Mouse (Mus musculus): Measurements from ENCODE around the gene Neurl4. TPM values are rescaled to one million over a fixed set of nuclear protein-coding genes. Genes with fewer than 3 reads are reported as not detected.
"Not testable (repeated sequence)": the region's sequence is repeated elsewhere in the genome, so short reads cannot be mapped to it uniquely, and the experiment has no call there.

Gene Neurl4
- polyA plus RNA-seq, 1 experiment from 2014 or later, result 7.4 TPM

- under 1% methylated on average over 78 of the region's 78 CpGs for WGBS
- Histone ChIP-seq H3K9me3 (replicated peaks; ENCODE audit: control insufficient read depth, low read length) (no peaks in the 10 kb centered on the region), H3K36me3 (ENCODE audit: control insufficient read depth, insufficient read depth) (peaks cover 22% of the 10 kb centered on the region), H3K9ac (ENCODE audit: low read length) (peak within 1 kb of the TSS; percentile 98), H3K27ac (ENCODE audit: low read length) (peak within 1 kb of the TSS; percentile 100), H3K27me3 (ENCODE audit: control insufficient read depth, insufficient read depth, low read length) (no peaks in the 10 kb centered on the region), H3K4me2 (ENCODE audit: low read depth, low read length) (peak within 1 kb of the TSS; percentile 98), H3K4me3 (ENCODE audit: low read length) (peak within 1 kb of the TSS; percentile 91), H3K4me1 (ENCODE audit: control insufficient read depth, insufficient read depth, low read length) (peaks cover 18% of the 10 kb centered on the region)
- ATAC-seq (replicated peaks; ENCODE audit: extremely low read depth, insufficient read depth, low FRiP score), result peak; percentile 96
These were observed 20.5 kb downstream of the Neurl4 start, which contains the start of gene Eif5a for GRCm38 (mm10) chr11:69921114-69922011. Gene Eif5a, minus strand, starts transcription at chr11:69921958.

DNA sequence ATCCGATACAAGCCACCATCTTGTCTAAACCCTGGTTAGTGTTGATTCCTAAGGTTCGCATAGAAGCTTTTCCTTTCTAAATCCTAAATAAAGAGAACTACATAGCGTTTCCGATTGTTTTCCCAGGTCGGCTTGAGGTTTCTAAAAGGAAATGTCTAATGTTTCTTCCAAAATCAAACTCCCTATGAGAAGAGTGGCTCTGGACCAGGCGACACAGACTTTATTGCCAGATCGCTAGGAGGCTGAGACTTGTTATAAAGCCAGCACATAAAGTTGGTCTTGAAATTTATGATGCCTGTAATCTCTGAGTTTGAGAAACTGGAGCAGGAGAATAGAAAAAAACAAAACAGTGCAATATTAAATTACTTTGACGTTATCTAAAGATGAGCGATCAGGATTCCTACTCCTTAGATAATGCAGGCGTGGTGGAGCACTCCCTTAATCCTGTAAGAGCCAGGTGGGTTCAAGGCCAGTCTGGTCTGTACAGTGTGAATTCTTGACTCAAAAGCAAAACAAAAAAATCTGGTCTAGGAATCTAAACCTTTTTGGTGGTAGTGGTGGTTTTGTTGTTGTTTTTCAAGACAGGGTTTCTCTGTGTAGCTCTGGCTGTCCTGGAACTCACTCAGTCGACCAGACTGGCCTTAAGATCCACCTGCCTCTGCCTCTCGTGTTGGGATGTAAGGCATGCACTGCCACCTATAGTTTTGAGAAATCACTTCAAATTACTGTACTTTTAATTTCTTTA is 21.3 kb downstream of the Neurl4 start:
- Histone ChIP-seq H3K9me3 (replicated peaks; ENCODE audit: control insufficient read depth, low read length) (no peaks in the 10 kb centered on the region), H3K27ac (ENCODE audit: low read length) (peak overlapping the region; percentile 100), H3K4me1 (ENCODE audit: control insufficient read depth, insufficient read depth, low read length) (peaks cover 18% of the 10 kb centered on the region), H3K4me3 (ENCODE audit: low read length) (peak overlapping the region; percentile 74), H3K36me3 (ENCODE audit: control insufficient read depth, insufficient read depth) (peaks cover 18% of the 10 kb centered on the region), H3K9ac (ENCODE audit: low read length) (peak overlapping the region; percentile 86), H3K27me3 (ENCODE audit: control insufficient read depth, insufficient read depth, low read length) (no peaks in the 10 kb centered on the region), H3K4me2 (ENCODE audit: low read depth, low read length) (peak overlapping the region; percentile 88)
- no peak for ATAC-seq (replicated peaks; ENCODE audit: extremely low read depth, insufficient read depth, low FRiP score)
- 4% methylated on average over 12 of the region's 12 CpGs for WGBS

- WGBS, result 69% methylated on average over 3 of the region's 3 CpGs
- Histone ChIP-seq H3K27me3 (ENCODE audit: control insufficient read depth, insufficient read depth, low read length) (no peaks in the 10 kb centered on the region), H3K4me1 (ENCODE audit: control insufficient read depth, insufficient read depth, low read length) (peaks cover 18% of the 10 kb centered on the region), H3K4me2 (ENCODE audit: low read depth, low read length) (peak overlapping the region; percentile 88; the same call in 1 of the 2 replicates), H3K4me3 (ENCODE audit: low read length) (no peak overlapping the region), H3K27ac (ENCODE audit: low read length) (peak overlapping the region; percentile 48; the same call in 1 of the 2 replicates), H3K9me3 (replicated peaks; ENCODE audit: control insufficient read depth, low read length) (no peaks in the 10 kb centered on the region), H3K36me3 (ENCODE audit: control insufficient read depth, insufficient read depth) (peaks cover 11% of the 10 kb centered on the region), H3K9ac (ENCODE audit: low read length) (0 out of 2 replicates have a peak overlapping the region, but pooled peaks have one; percentile 2)
- ATAC-seq (replicated peaks; ENCODE audit: extremely low read depth, insufficient read depth, low FRiP score), result no peak
These were observed 21.9 kb downstream of the Neurl4 start for GRCm38 (mm10) chr11:69922796-69923195.

DNA sequence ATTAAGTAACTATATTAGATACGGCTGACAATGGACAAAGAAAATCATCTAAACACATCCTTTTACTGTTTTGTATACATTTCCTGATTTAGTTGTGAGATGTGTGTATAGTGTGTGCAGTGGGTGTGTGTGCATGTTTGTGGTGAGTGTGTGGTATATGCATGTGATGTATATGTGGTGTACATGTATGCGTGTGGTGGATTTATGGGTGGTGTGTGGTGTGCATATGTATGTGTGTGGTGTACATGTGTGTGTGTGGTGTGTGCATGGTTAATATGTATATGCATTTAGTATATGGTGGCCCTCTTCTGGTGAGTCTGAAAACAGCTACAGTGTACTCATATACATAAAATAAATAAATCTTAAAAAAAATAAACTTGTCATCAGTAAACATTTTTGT is 26.6 kb downstream of the Neurl4 start:
- Histone ChIP-seq H3K27ac (ENCODE audit: low read length) (no peak overlapping the region), H3K4me3 (ENCODE audit: low read length) (no peak overlapping the region), H3K4me1 (ENCODE audit: control insufficient read depth, insufficient read depth, low read length) (no peaks in the 10 kb centered on the region; the same call in 1 of the 2 replicates), H3K27me3 (ENCODE audit: control insufficient read depth, insufficient read depth, low read length) (no peaks in the 10 kb centered on the region), H3K4me2 (ENCODE audit: low read depth, low read length) (no peak overlapping the region), H3K9me3 (replicated peaks; ENCODE audit: control insufficient read depth, low read length) (no peaks in the 10 kb centered on the region), H3K36me3 (ENCODE audit: control insufficient read depth, insufficient read depth) (no peaks in the 10 kb centered on the region), H3K9ac (ENCODE audit: low read length) (no peak overlapping the region)
- 90% methylated on average over 2 of the region's 2 CpGs for WGBS
- no peak for ATAC-seq (replicated peaks; ENCODE audit: extremely low read depth, insufficient read depth, low FRiP score)

DNA sequence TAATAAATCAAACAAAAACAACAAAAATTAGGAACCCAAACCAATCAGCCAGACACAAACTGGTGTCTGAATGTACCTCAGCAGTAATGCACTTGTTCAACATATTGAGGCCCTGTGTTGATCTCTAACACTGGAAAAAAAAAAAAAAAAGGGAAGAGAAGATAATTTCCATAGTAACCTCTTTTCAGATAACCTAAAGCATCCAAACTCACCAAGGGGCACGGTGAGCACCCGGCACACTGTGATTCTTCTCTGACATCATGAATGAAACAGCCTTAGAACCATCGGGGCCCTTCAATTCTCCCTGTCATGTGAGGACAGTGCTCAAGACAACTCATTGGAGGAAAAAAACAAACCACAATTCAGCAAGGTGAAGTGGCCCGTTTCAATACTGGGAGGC is 28.8 kb downstream of the Neurl4 start:
- H3K4me2 ChIP-seq (ENCODE audit: low read depth, low read length), result no peak overlapping the region
- 36% methylated on average over 4 of the region's 4 CpGs for WGBS
- no peak overlapping the region for H3K4me3 ChIP-seq (ENCODE audit: low read length)
- H3K9me3 ChIP-seq (replicated peaks; ENCODE audit: control insufficient read depth, low read length), result no peaks in the 10 kb centered on the region
- H3K9ac ChIP-seq (ENCODE audit: low read length), result no peak overlapping the region
- H3K4me1 ChIP-seq (ENCODE audit: control insufficient read depth, insufficient read depth, low read length), result peaks cover 4% of the 10 kb centered on the region
- no peaks in the 10 kb centered on the region for H3K27me3 ChIP-seq (ENCODE audit: control insufficient read depth, insufficient read depth, low read length)
- no peak overlapping the region for H3K27ac ChIP-seq (ENCODE audit: low read length)
- ATAC-seq (replicated peaks; ENCODE audit: extremely low read depth, insufficient read depth, low FRiP score), result no peak
- H3K36me3 ChIP-seq (ENCODE audit: control insufficient read depth, insufficient read depth), result no peaks in the 10 kb centered on the region

- not testable (repeated sequence) for H3K27me3 ChIP-seq (ENCODE audit: control insufficient read depth, insufficient read depth, low read length); H3K9me3 ChIP-seq (replicated peaks; ENCODE audit: control insufficient read depth, low read length); H3K4me3 ChIP-seq (ENCODE audit: low read length); H3K4me2 ChIP-seq (ENCODE audit: low read depth, low read length); H3K36me3 ChIP-seq (ENCODE audit: control insufficient read depth, insufficient read depth); H3K9ac ChIP-seq (ENCODE audit: low read length); H3K4me1 ChIP-seq (ENCODE audit: control insufficient read depth, insufficient read depth, low read length); H3K27ac ChIP-seq (ENCODE audit: low read length); ATAC-seq (replicated peaks; ENCODE audit: extremely low read depth, insufficient read depth, low FRiP score)
- WGBS, result 88% methylated on average over 8 of the region's 8 CpGs
These were observed 29.3 kb downstream of the Neurl4 start for GRCm38 (mm10) chr11:69930176-69930575.

DNA sequence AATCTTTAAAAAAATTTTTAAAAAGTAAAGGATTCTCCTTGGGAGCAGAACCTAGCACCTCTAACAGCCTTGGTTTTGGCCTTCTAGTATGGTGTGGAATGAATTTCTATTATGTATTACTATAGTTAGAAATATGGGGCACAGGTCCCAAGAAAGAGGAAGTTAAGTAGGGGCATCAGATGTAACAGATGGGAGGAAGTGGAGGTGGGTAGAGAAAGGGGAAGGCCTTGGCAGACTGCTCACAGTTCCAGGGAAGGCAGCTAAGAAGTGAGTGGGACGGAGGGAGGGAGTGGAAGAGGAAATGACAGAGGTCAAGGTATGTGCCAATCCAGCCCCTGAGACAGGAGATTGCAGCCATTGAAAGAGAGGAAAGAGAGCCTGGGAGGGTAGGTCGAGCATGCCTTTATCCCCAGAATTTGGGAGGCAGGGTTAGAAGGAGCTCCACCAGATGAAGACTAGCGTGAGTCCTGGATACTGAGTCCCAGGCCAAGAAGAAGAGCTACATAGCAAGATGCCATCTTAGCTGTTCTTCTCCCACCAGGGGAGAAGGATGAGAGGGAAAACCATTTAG is 30.2 kb downstream of the Neurl4 start:
- Histone ChIP-seq H3K36me3 (ENCODE audit: control insufficient read depth, insufficient read depth) (no peaks in the 10 kb centered on the region), H3K27me3 (ENCODE audit: control insufficient read depth, insufficient read depth, low read length) (0 out of 2 replicates have a peak, but pooled peaks cover 2% of the 10 kb centered on the region), H3K4me3 (ENCODE audit: low read length) (no peak overlapping the region), H3K4me2 (ENCODE audit: low read depth, low read length) (no peak overlapping the region), H3K4me1 (ENCODE audit: control insufficient read depth, insufficient read depth, low read length) (peaks cover 12% of the 10 kb centered on the region), H3K27ac (ENCODE audit: low read length) (peak overlapping the region; percentile 53; the same call in 1 of the 2 replicates), H3K9ac (ENCODE audit: low read length) (no peak overlapping the region), H3K9me3 (replicated peaks; ENCODE audit: control insufficient read depth, low read length) (no peaks in the 10 kb centered on the region)
- WGBS, result 65% methylated on average over 3 of the region's 3 CpGs
- ATAC-seq (replicated peaks; ENCODE audit: extremely low read depth, insufficient read depth, low FRiP score), result no peak

DNA sequence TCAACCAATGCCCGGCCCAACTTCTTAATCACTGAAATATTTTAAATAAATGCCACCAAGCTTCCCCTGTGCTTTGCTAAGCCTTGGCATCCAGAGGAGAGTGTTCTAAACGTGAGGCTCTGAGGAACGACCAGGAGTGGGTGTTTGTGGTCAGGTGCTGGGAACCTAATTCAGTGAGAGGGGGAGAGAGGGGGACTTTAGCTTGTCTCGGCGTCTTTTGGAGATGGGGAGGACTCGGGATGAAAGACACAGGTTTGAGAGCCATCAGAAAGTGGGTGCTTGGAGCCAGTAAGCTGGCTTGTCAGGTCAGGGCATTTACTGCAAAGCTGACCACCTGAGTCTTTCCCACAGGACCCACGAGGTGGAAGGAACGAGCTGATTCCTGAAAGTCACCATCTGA is 30.9 kb downstream of the Neurl4 start:
- Histone ChIP-seq H3K27ac (ENCODE audit: low read length) (no peak overlapping the region), H3K4me3 (ENCODE audit: low read length) (no peak overlapping the region), H3K4me2 (ENCODE audit: low read depth, low read length) (no peak overlapping the region), H3K9me3 (replicated peaks; ENCODE audit: control insufficient read depth, low read length) (no peaks in the 10 kb centered on the region), H3K36me3 (ENCODE audit: control insufficient read depth, insufficient read depth) (no peaks in the 10 kb centered on the region), H3K27me3 (ENCODE audit: control insufficient read depth, insufficient read depth, low read length) (0 out of 2 replicates have a peak, but pooled peaks cover 2% of the 10 kb centered on the region), H3K4me1 (ENCODE audit: control insufficient read depth, insufficient read depth, low read length) (peaks cover 19% of the 10 kb centered on the region), H3K9ac (ENCODE audit: low read length) (no peak overlapping the region)
- 60% methylated on average over 8 of the region's 8 CpGs for WGBS
- no peak for ATAC-seq (replicated peaks; ENCODE audit: extremely low read depth, insufficient read depth, low FRiP score)

Measured in heart, embryonic 16.5 days (tissue).